Mouse (Mus musculus) retina, adult 2 months (tissue): ENCODE results near the gene Olfr1161.
"Not testable (repeated sequence)": the region's sequence is repeated elsewhere in the genome, so short reads cannot be mapped to it uniquely, and the experiment has no call there.

Experiments used
- DNase-seq: peaks from one replicate; pipeline ENCODE4 v3.0.0-alpha.2; 2012; ENCODE audit warnings: low read depth, low spot score

Olfr1161 gene

DNA sequence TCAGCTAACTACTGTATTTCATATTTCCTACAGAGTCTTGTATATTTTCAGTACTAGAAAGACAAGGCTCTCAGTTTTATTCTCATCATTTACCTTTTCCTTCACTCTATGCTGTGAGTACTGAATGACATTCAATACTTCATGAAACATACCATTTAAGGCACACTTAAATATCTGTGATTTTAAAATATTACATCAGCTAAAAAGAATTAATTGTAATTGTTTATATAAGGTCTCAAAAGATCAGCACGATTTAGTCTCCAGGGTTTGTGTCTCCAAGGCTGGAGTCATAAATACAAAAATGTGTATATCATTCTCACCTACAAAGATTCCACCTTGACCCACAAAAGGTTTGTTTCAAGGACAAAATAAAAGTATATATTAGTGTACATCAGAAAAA is at the start of gene Olfr1161:
TSS of gene Olfr1161 (plus strand) at position 301 of the 400 bp plus-strand sequence.
- not testable (repeated sequence) for DNase-seq

DNA sequence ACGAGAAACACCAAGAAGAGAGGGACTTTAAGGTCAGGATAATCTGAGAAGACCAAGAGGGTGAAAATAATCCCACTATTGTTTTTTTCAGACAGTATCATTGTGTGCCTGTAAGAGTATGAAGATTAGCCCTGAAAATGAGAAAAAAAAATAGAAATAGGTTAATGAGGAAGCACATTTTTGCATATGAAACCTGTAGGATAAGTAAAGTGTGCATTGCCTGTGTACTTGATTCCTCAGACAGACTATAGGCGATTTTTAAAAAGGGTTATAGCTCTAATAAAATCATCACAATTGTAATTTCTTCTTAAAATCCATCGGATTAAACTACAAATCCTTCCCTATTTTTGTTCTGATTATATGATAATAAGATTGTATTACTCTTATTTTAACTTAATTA is 48.0 kb upstream of the Olfr1161 start, which contains the start of gene Olfr74:
TSS of gene Olfr74 (minus strand) at position 101 of the 400 bp plus-strand sequence.
- no peak for DNase-seq

DNA sequence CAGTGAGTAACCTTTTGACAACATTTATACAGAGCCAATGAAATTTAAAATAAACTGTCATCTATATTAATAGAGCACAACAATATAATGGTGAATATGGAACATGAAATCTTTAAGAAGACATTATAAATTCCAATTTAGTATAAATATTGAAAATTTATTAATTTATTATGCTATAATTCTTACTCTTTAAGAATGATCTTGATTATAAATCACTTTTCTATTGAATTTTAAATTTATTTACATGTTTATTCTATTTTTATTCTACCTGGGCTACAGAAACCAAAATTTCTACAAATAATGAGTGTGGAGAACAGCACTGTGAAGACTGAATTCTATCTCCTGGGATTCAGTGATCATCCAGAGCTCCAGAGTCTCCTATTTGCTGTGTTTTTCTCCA is 32.8 kb upstream of the Olfr1161 start, which contains the start of gene Olfr1158:
TSS of gene Olfr1158 (plus strand) at position 301 of the 400 bp plus-strand sequence.
- no peak for DNase-seq

DNA sequence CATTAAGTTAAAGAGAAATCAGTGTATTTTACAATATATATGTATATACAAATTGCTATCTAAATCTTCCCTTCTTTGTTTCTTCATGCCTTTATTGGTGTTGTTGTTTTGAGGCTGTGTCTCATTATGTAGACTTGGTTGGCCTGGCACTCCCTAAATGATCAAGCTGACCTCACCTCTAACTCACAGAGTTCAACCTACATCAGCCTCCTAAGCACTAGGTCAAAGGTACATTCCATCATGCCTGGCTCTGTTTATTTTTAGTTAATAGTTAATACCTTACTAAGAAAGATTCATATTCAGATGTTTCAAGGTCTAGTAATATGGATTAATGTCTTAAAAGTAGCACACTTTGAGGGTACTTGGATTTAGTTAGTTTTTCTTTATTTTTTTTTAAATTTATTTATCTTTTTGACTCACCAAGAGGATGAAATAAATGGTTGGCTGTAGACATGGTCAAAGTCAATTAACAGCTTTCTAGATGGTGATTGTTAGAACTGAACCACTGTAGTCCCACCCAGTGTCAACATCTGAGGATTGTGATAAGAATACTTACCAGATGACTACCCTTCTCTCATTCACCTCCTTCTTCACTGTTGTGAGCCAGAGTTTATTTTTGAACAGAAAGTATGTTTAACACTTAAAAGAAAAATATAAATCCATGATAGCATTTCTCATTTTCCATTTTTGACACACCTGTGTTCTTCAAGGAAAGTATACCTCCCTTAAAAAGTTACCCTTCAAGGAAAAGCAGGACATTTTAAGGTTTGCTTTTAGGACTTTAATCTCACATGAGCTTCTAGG is 14.9 kb upstream of the Olfr1161 start, which contains the start of gene Olfr1160:
TSS of gene Olfr1160 (minus strand) at position 754 of the 804 bp plus-strand sequence.
- DNase-seq, result no peak

DNA sequence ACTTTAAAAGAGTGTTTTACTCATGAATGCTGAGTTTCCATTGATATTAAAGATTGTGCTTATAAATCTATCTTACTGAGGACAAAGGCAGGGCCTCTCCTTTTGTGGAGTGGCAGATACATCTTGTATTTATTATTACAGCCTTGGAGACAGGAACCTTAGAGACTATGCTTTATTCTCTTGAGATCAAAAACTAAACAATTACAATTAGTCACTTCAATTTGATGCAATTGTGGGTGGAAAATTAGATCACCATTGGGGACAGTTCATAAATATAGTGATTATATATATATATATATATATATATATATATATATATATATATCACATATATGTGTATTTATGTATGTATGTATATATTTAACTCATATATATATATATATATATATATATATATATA is 15.0 kb downstream of the Olfr1161 start, which contains the start of gene Olfr73:
TSS of gene Olfr73 (minus strand) at position 101 of the 400 bp plus-strand sequence.
- DNase-seq, result no peak

DNA sequence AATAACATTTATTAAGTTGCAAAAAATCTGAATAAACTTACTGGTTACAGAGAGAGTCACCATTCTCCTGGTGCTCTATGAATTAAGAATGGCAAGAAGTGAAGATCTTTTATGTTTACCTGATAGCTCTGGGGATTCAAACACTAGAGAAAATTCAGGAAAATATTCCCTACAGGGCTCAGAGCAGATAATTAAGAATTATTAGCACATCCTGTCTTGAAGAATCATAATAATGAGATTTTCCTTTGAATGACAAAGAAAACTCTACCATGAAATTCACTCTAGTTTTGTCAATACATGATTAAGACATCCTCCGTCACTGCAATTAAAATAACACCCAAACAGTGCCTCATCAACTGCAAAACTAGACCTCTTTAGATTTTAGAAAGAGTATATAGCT is 28.5 kb downstream of the Olfr1161 start, which contains the start of gene Olfr1162:
TSS of gene Olfr1162 (minus strand) at position 101 of the 400 bp plus-strand sequence.
- DNase-seq, result no peak

DNA sequence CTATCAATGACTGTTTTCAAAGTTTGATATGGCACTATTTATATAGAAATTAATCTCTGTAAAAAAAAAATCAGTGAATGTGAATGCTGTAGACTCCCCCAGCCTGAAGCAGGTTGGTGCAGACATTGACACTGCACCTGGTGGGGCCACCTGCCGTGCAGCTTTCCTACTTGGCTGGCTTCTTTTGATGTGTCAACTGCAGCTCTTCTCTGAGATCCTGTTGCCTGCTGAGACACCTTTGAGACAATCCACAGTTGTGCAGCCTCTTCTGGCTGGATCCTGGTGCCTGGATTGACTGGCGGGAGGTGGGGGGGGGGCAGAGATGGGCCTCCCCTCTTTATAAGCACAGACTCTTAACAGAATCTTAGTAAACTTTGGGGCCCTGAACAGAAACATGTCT is 41.0 kb downstream of the Olfr1161 start:
- DNase-seq, result no peak

DNA sequence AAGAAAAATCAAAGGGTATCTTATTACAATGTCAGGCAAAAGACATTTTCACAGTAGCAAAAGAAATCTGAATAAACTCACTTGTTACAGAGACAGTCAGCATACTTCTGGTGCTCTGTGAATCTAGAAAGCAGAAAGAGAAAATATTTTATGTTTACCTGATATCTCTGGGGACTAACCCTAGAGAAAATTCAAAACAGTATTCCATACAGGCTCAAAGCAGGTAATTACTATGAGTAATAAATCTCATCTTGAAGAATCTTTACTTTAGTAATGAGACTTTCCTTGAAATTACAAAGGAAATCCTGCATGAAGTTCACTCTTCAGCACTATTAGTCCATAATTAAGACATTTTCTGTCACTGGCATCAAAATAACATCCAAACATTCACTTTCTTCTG is 49.2 kb downstream of the Olfr1161 start, which contains the start of gene Olfr1163:
TSS of gene Olfr1163 (minus strand) at position 101 of the 400 bp plus-strand sequence.
- DNase-seq, result no peak
